Mouse (Mus musculus) regulatory T cell (primary cell): Measurements from ENCODE around the gene Wdr31.

Experiments
- in situ Hi-C: fragments of 300-600 bp; cut with MboI, MseI; formaldehyde crosslinking; loops from one replicate; pipeline ENCODE4 v1.15.1; 2025; ENCODE audit warnings: high pct_unique_total_duplicates

Gene Wdr31

GRCm38 (mm10) chr4:62454995-62455394, 15.7 kb downstream of the Wdr31 start:
- in situ Hi-C loops: loop anchor here (5.0 kb wide), 1 partner anchor 312 kb away; no protein-coding TSS in a partner anchor

- in situ Hi-C loops: no loop called here
Observed at GRCm38 (mm10) chr4:62440986-62441385, 29.7 kb downstream of the Wdr31 start.

GRCm38 (mm10) chr4:62440544-62440943, 30.2 kb downstream of the Wdr31 start:
- in situ Hi-C loops: no loop called here

GRCm38 (mm10) chr4:62439793-62440192, 30.9 kb downstream of the Wdr31 start:
- in situ Hi-C loops: no loop called here

GRCm38 (mm10) chr4:62437871-62438270, 32.8 kb downstream of the Wdr31 start:
- in situ Hi-C loops: no loop called here

- in situ Hi-C loops: no loop called here
Observed at GRCm38 (mm10) chr4:62437256-62437778, 33.4 kb downstream of the Wdr31 start.

GRCm38 (mm10) chr4:62435081-62435480, 35.6 kb downstream of the Wdr31 start, which contains the start of gene Rnf183:
Rnf183 (minus strand) TSS chr4:62435252.
- in situ Hi-C loops: no loop called here

- in situ Hi-C loops: no loop called here
Observed at GRCm38 (mm10) chr4:62433939-62434870, 36.5 kb downstream of the Wdr31 start.

- in situ Hi-C loops: no loop called here
Observed at GRCm38 (mm10) chr4:62431522-62431921, 39.2 kb downstream of the Wdr31 start.

- in situ Hi-C loops: no loop called here
Observed at GRCm38 (mm10) chr4:62430678-62431077, 40.0 kb downstream of the Wdr31 start.

GRCm38 (mm10) chr4:62429616-62430015, 41.1 kb downstream of the Wdr31 start:
- in situ Hi-C loops: no loop called here

GRCm38 (mm10) chr4:62427978-62428758, 42.5 kb downstream of the Wdr31 start:
- in situ Hi-C loops: no loop called here

GRCm38 (mm10) chr4:62425891-62426290, 44.8 kb downstream of the Wdr31 start:
- in situ Hi-C loops: no loop called here

- in situ Hi-C loops: loop anchor here (5.0 kb wide), 1 partner anchor 98 kb away; the partner anchor contains the start of gene Alad
Observed at GRCm38 (mm10) chr4:62419091-62419490, 51.6 kb downstream of the Wdr31 start.

GRCm38 (mm10) chr4:62418448-62418847, 52.2 kb downstream of the Wdr31 start:
- in situ Hi-C loops: loop anchor here (5.0 kb wide), 1 partner anchor 99 kb away; the partner anchor contains the start of gene Alad

GRCm38 (mm10) chr4:62411606-62412005, 59.1 kb downstream of the Wdr31 start:
- in situ Hi-C loops: no loop called here

- in situ Hi-C loops: no loop called here
Observed at GRCm38 (mm10) chr4:62410325-62410724, 60.4 kb downstream of the Wdr31 start.

GRCm38 (mm10) chr4:62409615-62410014, 61.1 kb downstream of the Wdr31 start:
- in situ Hi-C loops: loop anchor here (5.0 kb wide), 1 partner anchor 47 kb away; the partner anchor contains the start of genes Fkbp15 and Slc31a1

- in situ Hi-C loops: loop anchor here (5.0 kb wide), 1 partner anchor 46 kb away; the partner anchor contains the start of genes Fkbp15 and Slc31a1
Observed at GRCm38 (mm10) chr4:62408601-62409282, 62.0 kb downstream of the Wdr31 start, which contains the start of the genes Cdc26 and Prpf4. Cdc26 (minus strand) TSS chr4:62408642. Prpf4 (plus strand) TSS chr4:62408797.

GRCm38 (mm10) chr4:62407730-62408582, 62.7 kb downstream of the Wdr31 start:
- in situ Hi-C loops: loop anchor here (5.0 kb wide), 1 partner anchor 46 kb away; the partner anchor contains the start of genes Fkbp15 and Slc31a1
